Mouse (Mus musculus) right cerebral cortex, adult 18-20 months (tissue): Measurements from ENCODE around the gene Isg15.
"Not testable (repeated sequence)": the region's sequence is repeated elsewhere in the genome, so short reads cannot be mapped to it uniquely, and the experiment has no call there.

Source experiments
- DNase-seq: peaks from one replicate; pipeline ENCODE4 v3.0.0; 2022; ENCODE audit warnings: mixed read lengths

Isg15 gene

DNA sequence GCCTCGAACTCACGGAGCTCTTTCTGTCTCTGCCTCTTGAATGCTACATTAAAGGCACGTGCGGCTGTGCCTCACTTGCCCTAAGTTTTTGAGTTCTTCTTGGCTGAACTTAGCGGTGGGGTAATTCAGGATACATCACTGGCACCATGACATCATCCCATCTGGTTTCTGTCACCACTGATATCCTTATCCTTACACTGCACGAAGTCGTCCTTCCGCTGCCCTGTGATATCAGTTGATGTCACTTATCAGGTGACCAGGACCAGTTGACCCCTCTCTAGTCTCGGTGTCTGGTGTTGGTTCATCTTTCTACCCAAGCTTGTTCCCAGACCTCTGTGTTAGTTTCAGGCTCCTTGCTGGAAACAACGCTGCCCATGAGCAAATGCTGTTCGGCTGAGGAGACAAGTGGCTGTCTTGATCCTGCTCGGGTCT lies 1.9 kb upstream of the Isg15 start:
- no peak for DNase-seq

DNA sequence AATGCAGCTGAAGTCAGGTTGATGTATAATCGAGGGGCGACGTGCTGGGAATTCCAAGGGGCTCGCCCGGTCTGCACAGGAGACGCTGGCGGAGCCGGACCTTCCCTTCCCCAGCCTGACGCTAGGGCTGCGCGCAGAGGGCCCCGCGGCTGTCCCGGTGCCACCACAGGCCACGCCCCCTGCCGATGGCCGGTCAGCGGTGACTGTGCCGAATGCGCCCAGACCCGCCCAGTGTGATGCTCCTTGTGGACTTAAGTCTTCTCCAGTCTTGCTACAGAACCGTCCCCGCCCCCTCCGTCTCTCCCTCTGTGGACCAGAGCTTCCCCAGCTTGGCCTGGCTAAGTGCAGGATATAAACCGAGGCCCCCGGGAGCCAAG lies 2.8 kb downstream of the Isg15 start:
- DNase-seq = peak; percentile 67

DNA sequence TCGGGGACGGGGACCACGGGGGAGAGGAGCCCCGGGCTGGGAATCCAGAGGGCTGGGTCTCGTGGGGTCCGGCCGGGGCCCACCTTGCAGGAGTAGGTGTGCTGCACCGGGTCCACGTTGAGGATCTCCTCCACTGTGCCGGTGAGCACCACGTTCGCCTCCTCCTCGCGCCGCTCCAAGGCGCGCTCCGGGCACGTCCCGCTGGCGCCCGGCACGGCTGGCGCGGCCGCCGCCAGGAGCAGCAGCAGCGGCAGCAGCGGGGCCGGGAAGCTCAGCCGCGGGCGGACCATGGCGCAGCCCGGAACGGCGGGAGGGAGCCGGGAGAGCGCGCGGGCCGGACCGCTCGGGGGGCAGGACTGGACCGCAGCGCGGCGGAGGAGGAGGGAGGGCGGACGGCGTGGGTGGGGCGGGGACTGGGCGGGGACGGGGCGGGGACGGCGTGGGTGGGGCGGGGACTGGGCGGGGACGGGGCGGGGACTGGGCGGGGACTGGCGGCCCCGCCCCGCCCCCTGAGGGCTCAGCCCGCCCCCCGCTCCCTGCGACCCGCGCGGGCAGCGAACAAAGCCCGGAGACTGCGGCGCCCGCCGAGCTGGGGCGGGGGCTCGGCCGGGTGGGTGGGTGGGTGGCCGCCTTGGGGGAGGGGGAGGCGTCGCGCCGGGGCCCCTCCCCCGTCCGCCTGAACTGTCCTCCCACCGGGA lies 3.3 kb downstream of the Isg15 start, which contains the start of gene Agrn:
Gene Agrn, minus strand, starts transcription at position 358 of the 698 bp plus-strand sequence.
- DNase-seq = peak; percentile 45

DNA sequence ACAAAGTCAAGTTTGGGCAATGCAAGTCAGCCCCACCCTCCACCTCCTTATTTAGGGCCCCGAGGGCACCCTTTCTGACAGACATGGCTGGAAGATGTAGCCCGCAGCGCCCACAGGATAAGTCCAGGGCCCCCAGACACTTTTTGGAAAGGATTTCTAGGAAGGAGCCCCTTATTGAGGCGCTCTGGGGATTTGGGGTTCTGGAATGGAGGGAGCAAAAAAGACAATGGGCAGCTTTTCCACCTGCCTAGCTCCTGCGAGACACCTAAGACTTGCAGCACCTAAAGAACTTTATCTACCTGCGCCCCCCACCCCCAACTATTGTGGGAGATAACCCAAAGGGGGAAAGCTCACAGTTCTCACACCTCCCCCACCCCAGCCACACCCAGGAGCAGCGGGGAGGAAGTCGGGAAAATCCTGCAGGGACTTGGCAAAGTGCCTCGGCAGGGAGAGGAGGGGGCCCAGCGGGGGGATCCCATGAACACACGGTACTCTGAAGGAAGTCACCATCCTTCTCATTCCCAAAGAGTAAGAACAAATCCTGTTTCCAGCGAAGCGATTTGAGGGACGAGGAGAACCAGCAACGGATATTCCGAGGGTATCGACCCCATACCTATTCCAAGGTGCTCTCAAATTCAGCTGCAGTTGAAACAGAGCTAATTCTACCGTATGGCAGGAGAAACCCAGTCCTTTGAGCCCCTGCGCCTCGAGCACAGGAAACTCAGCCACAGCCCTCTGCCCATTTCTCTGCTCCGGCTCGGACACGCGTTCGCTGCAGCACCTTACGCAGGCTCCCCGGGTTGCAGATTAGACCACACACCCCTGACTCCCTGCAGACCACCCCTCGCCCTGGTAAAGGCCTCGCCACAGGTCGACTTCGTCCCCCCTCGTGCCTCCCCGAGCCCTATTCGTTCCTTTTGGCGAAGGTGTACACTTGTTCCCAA lies 4.4 kb downstream of the Isg15 start:
- DNase-seq = peak; percentile 45

DNA sequence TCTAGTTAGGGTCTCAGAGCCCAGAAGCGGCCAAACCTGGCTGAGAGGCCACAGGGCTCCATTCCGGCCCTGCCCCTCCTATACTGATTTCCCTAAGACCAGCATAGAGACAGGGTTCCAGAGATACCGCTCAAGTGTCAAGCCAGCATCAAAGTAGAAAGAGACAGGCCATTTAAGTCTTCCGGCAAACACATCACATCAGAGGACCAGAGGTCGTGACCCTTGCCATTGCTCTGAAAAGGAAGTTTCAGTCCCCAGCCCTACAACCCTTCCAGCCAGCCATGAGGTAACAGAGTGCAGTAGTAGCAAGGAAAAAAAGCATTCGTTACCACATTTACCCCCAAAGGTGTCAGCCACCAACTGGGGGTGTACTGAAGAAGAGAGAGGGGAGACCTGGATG lies 6.3 kb downstream of the Isg15 start:
- DNase-seq = no peak

DNA sequence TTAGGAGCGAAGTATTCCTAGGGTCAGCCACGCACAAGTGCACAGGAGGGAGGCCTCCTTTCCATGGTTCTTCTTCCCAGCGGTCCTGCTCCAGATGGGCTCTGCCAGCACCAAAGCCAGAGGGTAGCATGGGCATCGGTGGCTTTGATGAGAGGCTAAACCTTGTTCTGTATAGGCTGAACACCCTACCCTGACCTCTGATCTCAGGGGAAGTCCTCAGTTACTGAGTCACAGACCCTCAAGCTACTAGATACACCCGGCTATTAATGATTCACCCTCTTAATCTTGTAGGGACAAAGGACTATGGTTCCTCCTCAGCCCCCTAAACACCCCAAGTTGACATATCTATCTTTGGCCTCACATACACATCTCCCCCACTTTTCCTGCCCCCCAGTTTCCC lies 6.7 kb downstream of the Isg15 start:
- no peak for DNase-seq

DNA sequence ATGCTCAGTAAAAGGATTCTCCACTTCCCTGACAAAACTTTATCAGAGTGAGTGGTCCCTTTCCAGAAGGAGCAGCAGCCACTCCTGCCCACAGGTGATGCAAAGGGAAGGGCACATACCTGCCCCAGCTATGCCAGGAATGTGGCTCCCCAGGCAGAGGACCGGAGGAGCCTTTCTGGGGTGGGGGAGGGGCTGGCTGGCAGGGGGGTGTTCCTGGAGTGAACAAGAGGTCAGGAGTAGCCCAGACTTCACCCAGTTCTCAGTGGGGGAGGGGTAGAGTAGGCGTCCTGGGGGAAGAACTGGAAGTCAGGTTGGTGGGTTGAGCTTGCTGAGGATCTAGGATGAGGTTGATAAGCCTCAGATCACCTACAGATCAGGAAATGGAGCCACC lies 7.4 kb downstream of the Isg15 start:
- DNase-seq = no peak

DNA sequence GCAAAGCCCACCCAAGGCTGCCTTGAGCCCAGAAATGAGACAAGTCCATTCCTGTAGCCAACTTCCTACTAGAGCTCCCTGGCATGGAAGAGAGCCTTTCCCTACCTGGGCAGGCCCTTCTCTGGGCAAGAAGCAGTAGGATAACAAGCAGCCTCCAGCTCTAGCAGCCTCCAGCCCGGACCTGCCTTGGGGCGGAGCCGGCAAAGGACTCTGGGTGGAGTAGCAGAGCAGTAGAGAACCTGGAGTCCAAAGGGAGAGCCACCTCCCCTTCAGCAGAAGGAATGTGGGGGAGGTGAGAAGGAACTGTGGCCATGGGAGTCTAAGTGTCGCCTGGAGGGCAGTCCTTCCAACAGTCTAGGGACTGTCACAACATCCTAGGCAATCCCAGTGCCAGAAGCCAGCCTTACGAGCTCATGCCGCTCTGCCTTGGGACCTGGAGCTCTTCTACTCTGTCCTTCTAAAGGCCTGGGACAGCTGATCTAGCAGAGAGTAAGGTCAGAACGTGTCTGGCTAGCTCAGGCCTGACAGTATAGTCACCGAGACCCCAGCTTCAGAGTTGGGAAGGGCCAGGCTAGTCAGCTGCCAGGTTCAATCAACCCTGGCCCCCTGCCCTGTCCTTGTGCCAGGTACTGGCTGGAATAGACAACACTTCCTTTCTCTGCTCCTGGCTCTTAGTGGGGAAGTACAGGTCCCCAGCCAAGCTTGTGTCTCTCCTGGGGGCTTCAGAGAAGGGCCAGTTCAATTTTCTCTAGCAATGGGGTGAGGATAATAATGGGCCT lies 8.0 kb downstream of the Isg15 start:
- DNase-seq = no peak

DNA sequence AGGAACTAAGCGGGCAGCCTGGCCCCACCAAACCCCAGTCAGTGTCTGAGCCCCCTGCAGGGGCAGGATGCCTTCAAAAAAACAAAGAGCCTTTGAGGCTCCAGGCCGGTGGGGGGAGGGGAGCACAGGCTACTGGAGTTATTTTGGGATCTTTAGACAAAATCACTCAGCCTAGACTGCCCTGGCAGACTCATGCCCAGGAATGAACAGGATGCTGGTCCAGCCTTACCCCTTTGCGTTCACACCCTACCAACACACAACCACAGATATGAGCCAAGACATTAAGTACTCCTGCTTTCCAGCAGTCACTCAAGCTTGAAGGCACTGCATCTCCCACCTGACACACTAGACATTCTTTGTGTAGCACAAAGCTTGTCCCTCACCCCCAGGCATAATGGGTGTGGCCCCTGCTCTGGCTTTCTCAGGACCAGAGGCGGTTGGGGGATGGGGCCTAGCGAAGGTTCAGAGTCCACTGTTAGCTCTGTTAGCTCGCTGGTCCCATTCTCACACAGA lies 11.8 kb downstream of the Isg15 start:
- no peak for DNase-seq

DNA sequence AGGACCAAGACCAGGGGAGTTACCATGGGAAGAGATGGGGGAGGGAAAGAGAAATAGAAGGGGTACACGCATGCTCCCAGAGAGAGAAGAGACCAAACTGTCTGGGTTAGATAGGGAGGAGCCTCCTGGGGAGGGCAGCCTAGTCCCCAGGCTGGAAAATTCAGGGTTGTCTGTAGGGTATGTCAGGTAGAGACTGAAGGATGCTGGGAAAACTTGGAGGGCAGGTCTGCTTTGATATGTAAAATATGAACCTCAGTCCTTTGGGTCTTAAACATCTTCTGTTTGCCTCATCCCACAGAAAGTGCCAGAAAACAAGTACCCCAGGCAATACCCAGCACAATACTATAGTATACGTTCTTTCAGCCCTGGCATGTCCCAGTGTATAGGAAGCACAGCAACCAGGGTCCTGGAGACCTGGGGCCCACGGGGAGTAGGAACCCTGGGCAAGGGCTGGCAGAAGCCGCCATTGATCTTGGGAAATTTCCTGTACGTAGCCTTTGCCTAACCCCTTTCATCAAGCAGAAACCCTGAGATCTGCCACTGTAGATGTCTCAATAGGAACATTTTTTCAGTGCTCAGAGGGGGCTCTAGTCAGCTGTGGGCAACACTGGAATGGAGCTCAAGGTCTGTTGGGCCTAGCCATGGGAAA lies 12.3 kb downstream of the Isg15 start:
- DNase-seq = no peak

DNA sequence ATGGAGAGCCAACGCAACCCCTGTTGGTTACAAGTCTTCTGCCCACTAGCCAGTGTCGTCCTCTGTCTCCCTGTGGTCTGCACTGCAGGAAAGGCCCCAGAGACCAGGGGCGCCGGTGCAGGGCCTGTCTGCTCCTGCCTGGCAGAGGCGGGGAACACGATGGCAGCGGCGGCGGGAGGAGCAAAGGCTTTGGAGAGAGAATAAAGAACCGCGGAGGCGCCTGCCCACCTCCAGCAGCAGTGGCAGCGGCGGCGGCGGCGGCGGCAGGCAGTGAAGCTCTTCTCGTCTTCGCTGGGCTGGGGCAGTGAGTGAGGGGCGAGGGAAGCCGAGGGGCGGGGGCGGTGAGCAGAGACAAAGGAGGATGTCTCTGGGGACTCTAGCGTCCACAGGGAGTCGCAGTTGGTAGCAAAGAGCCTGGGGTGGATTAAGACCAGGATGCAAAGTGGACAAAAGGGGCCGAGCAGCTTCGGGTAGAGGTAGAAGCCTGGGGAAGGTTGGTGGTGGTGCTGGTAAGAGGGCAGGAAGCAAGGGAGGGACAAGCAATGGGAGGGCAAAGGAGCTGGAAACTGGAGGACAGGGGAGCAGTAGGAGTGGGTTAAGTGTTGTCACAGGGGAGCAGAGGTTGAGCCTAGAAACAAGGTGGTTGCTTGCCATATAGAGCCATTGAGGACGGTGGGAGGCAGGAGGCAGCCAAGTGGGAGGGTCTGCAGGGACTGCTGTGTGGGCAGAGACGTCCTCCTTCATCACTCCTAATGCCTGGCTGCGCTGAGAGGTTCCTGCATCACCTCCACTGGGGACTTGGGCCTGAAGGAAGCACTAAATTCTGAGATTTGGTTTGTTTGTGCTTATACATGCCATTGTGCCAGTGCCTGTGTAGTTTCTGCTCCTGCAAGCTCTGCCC lies 14.4 kb downstream of the Isg15 start:
- DNase-seq = peak; percentile 77

DNA sequence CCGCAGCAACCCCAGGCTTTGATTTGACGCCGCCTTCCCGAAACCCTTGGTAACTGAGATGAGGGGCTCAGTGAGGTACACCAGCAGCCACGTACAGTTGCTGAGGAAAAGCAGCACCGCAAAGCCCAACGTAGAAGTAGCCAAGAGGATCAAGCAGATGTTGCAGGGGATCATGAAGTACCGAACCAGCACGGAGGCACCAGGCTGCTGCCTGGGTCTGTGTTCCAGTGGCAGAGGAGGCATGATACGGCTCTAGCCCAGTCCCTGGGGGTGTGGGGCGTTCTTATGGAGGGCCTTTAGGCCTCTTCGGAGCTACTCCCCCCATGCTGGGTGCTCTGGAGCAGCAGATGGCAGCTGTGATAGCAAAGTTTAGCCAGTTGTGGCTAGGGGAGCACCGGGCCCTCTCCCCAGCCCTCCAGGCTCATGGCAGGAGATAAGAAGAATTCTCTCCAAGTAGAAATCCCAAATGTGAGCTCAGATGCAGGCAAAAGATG lies 15.1 kb downstream of the Isg15 start:
- no peak for DNase-seq

DNA sequence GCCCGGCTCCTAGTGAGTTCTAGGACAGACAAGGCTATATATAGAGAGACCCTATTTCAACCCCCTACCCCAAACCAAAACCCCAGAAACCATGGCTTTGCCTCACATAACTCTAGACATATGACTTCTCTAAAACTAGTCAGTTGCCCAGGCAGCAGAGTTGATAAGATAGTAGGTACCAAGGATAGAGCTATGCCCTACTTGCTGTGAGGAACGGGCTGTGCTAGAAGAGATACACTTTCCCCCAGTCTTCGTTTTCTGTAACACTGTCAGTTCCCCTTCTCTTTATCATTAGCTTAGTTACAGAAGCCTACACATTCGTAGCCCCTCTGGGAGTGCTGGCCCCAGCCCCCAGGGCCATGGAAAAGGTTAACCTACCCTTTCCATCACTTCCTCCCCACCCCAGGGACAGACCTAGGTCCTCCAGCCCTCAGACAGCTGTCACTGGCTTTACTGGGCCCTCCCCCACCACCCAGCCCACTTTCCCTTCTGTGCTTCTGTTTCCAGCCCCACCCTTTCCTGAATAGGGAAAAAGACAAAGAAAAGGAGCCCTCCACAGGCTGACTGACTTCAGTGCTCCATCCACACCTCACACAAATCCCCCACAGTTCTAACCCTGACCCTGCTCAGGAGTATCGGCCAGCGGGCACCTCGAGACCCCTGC lies 16.2 kb downstream of the Isg15 start:
- no peak for DNase-seq

DNA sequence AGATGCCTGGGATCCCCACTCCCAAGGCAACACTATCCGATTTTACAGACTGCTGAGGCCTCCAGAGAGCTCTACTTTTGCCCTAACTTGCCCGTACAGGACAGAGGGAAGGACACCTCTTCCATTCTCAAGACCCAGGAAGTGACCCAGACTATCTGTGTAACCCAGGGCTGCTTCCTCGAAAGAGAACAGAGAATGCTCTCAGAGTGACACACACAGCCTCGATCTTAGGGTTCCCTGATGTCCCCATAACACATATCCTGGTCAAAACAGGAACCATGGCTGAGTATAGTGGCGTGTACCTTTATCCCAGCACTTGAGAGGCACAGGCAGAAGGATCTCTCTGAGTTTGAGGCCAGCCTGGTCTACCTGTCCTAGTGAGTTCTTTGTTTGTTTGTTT lies 16.9 kb downstream of the Isg15 start:
- DNase-seq = no peak

DNA sequence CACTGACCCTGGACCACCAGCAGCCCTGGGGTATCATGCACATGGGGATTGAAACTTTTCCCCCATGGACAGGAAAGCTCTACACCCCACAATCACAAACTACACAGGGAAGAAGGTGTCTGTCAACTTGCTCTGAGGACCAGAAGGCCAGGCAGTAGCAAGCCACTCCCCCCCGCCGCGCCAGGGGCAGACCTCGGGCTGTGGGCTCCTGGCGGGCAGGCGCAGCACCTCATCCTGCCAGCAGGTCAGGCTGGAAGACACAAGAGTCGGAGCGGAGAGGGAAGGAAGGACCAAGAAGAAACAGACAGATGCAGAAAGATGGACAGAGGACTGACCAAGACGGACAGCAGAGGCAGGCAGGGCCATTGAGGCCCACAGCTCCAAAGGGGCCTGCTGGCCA lies 23.0 kb downstream of the Isg15 start:
- no peak for DNase-seq

DNA sequence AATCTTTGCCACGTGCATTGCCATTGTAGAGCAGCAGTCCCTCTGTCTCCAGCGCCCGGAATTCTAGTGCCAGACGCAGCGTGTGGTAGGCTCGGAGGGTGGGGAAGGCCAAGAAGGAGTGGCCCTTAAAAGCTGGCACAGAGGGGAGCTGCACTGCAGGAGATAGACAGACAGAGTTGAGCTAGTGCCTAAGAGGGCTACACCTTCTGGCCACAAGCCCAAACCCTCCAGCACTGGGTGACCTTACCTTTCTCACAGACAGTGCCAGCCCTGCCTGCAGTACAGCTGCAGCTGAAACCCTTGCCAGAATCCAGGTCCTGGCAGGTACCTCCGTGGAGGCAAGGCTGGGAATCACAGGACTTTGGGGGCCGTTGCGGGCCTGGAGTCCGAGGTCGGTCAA lies 28.8 kb downstream of the Isg15 start:
- DNase-seq = no peak

DNA sequence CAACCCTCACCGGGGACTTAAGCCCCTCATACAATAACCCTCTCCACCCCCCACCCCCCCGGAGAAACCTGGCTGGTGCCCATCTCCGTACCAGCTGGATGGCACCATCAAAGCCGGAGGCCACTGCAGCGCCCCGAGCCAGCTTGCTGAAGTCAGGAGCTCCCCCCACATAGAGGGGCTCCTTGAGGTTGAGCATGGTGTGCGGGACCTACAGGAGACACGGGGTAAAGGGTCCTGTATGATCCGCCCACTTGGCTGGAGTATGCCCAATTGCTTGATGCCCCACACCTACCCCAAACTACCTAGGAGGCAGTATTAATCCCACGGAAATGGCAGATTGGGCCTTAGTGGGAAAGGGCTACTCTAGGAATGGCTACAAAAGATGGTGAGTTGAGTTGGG lies 31.5 kb downstream of the Isg15 start:
- no peak for DNase-seq

DNA sequence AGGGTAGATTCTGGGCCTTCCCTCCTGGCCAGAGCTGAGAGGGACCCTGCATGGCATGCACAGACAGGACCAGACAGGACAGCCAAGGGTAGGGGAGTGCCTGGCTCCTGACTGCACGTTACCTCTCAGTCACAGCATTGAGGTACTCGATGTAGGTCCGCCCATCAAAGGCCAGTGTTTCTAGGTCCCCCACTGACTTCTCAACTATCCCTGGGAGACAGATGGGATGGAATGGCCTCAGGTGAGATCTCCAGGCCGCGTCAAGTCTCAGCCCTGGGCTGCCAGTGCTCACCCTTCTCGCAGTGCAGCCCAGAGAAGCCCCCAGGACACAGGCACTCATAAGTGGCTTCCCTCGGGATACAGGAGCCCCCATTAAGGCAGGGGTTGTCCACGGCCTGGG lies 32.0 kb downstream of the Isg15 start:
- DNase-seq = no peak

DNA sequence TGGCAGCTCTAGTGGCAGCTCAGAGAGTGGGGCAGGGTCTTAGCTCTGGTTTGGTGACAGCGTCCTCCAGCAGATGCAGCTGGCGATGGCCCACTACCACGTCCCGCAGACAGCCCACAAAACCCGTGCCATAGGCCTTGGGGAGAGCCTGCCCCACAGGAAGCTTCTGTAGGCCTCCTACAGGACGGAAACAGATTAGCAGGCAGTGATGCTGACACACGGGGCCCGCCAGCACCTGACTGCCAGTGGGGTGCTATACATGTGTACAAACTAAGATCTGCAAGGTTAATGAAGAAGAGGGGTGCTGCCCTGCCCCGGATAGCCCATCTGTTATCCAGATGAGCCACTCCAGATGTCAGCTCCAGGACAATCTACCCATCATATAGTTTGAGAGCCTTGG lies 34.1 kb downstream of the Isg15 start:
- no peak for DNase-seq

DNA sequence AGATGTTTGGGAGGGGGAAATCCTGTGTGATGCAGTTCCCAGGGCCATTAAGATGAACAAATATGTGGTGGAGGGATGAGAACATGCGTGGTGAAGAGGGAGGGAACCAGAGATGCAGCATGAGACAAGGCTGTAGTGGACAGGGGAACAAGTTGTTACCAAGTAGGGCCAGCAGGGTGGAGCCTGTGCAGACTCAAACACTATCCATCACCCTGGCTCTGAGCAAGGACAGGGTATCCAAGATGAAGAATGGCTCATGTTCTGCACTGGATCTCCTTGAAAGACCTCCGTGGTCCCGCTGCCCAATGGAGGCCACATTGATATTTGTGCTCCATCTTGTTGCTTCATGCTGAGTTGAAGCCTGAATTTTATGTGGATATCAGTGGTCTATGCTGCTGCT lies 45.8 kb downstream of the Isg15 start:
- no peak for DNase-seq

DNA sequence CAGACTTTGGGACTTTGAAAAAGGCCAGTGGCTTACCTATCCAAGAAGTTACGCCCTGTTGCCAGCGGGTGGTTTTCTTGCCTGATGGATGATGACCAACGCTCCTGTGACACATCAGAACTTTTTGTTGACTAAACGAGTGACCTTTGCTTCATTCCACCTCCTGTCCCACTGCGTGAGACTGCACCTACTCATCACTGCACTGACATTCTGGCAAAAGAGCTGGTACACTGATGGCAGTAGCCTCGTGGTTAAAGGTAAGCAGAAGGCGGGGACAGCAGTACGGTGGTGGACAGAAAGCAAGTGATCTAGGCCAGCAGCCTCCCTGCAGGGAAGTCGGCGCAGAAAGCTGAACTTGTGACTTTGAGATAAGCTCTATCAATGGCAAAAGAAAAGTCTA lies 49.7 kb downstream of the Isg15 start:
- not testable (repeated sequence) for DNase-seq
